Mouse (Mus musculus): ENCODE results near the gene Zc3h7b.

The Zc3h7b gene

DNA sequence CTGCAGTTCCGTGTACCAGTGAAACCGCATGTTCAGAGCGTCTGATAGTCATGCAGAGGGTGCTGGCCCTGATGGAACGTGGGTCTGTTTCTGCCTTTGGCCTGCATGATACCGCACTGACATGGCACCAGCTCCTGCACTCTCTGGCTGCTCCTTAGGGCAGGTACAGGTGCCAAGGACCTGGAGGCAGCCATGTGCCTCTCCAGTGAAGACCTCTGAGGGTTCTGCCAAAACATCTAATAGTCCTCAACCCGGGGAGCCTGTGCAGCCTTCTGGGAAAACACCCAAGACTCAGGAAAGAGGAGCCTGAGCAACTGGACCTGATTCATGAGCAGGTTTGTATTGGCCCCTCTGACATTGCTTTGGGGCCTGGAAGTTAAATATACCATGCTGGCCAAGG is 53.0 kb downstream of the Zc3h7b start:
- peak; percentile 28 for DNase-seq

DNA sequence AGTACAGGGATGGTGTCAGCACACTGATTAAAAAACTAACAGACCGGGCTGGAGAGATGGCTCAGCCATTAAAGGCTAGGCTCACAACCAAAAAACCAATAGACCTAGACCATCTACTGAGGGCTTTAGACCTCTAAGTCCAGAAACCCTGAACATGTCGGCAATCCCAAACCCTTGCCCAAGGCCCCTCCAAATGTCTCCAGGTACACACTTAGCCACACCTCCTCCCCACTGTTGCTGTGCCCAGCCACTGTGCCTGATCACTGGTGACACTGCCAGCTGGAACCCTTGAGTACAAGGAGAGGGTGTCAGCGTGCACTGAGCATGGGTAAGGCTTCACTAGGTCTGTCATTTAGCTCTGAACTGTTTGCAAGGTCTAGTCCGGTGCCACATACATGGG is 53.6 kb downstream of the Zc3h7b start:
- no peak for DNase-seq

DNA sequence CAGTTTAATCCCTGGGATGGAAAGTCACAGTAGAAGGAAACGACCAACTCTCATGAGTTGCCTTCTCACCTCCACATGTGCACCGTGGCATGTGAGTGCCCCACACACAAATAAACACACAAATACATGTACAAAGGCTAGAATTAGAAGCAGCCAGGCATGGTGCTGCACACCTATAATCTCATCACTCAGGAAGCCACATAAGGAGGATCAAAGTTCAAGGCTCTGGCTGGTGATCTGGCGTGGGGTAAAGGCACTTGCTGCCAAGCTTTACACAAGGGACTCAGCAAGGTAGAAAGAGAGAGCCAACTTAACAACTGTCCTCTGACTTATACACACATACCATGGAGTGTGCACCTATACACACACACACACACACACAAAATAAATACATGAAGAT is 55.5 kb downstream of the Zc3h7b start:
- DNase-seq: no peak

DNA sequence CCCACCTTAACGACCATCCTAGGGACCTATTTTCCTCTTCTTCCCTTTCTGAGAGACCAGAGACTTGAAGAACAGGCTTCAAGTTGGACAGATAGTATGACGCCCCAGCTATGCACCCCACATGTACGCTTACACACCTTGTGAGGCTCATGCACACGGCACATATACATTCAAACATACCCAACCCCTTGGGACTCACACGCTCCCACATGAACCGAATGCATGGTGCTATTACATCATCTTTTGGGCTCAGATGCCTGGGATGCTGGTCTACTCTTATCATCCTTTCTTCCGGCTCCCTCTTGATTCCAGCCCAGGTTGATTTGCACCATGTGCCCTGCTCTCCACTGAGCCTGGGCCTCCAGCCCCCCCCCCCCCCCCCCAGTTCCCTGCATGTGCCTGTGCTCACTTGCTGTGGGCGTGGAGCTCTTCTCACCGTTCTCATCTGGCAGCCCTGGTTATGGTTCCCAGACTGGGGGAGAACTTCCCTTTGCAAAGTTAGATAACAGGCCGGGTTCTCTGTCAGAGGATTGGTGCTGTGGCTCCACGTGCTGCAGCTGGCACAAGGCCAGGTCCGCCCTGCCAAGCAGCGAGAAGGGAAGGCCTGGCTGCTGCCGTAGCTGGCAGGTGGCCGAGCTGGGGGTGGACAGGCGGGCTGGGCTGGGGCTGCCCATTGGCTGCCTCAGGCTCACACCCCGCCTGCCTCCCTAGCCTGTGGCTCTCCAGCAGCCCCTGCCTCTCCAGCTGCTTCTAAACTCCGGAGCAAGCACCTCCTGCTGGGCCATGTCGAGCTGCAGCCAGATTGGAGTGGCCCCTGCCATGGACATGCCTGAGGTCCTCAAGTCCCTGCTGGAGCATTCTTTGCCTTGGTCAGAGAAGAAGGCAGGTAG is 57.4 kb downstream of the Zc3h7b start, which contains the start of gene Tef:
Tef (plus strand) TSS at position 421 of the 890 bp plus-strand sequence.
- DNase-seq: peak; percentile 100

DNA sequence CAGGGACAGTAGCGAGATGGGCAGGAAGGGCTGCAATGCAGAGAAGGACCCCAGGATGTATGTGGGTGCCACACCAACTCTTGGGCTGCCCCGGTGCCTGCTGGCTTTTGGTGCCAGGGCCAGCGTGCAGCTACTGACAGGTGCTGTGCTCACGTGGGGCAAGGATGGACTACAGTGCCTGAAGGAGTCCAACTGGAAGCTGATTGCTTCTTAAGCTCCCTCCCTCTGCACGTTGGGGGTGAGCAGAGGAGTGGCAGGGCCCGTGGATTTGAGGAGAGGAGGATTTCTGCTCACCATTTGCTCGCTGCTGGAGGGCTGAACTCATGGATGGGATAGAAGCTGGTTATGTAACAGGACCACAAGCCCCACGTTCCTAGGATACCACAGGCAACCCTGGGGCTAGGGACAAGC is 58.1 kb downstream of the Zc3h7b start:
- DNase-seq: peak; percentile 95

DNA sequence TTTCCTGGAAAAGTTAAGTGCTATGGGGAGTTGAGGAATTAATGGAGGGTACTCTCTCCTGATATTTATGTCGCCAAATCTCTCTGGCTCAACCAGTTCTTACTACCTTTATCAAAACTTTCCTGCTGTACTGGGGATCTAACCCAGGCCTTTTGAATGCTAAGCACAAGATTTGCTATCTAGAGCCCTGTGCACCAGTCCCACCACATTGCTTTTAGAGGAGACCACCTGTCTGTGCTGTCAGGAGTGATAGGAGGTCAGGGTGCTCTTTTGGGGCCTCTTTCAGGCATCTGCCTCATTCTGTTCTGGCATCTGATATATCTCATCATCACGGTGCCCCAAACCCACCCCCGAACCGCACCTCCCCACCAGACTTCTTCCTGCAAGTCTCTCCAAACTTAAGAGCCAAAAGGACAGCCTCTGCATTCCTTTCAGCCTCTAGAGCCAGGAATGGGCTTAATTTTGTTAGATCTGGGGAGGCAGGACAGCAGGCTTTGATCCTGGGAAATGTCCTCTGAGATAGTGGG is 58.6 kb downstream of the Zc3h7b start:
- no peak for DNase-seq

DNA sequence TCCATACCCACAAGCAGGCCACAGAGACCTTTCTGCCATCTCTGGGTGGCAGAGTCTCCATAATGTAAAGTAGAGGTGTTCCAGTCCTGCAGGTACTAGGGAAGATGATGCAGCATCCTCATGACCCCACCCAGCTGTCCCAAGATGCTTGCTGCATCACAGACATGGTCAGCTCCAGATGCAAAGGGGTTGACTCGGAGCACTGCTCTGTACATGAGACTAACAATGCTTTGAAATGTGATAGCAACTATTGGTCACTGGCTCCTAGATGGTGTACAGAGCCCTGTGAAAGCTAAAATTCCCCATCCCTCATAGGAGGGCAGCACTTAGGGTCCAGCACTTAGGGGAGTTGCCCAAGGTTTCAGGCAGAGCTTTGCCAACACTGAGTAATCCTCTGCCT is 59.3 kb downstream of the Zc3h7b start:
- DNase-seq: no peak

DNA sequence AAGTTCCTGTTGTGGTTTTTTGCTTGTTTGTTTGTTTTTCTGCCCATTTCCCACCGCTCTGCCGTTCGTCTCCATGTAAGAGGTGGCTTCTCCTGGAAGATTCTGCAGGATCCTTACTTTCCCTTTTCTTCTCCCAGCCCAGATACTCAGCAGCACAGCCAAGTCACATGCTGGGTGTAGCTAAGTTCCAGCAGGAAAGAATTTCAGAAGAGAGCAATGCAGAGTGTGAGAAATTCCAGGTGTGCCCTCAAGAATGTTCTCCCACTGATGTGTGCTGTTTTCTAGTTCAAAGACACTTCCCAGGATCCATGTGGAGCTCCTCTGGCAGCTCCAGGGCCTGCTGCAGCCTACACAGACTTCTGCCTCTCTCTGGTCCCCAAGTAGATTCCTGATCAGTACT is 60.0 kb downstream of the Zc3h7b start:
- no peak for DNase-seq

DNA sequence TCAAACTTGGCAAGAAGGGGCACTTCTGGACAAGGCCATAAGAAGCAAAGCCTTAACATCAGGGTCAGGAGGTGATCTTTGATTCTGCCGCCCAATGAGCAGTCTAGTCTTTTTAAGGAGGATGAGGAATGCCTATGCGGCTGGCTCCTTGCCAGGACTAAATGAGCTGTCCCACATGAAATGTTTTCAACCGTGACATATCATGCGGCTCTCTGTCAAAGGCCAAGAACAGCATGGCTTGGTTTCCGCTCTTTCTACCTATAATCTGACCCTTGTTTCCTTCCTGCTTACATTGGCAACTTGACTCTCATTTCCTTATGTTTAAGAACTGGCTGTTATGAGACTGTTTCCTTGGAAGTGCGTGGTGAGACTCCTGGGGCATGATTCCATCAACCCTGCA is 60.8 kb downstream of the Zc3h7b start:
- DNase-seq: peak; percentile 62

DNA sequence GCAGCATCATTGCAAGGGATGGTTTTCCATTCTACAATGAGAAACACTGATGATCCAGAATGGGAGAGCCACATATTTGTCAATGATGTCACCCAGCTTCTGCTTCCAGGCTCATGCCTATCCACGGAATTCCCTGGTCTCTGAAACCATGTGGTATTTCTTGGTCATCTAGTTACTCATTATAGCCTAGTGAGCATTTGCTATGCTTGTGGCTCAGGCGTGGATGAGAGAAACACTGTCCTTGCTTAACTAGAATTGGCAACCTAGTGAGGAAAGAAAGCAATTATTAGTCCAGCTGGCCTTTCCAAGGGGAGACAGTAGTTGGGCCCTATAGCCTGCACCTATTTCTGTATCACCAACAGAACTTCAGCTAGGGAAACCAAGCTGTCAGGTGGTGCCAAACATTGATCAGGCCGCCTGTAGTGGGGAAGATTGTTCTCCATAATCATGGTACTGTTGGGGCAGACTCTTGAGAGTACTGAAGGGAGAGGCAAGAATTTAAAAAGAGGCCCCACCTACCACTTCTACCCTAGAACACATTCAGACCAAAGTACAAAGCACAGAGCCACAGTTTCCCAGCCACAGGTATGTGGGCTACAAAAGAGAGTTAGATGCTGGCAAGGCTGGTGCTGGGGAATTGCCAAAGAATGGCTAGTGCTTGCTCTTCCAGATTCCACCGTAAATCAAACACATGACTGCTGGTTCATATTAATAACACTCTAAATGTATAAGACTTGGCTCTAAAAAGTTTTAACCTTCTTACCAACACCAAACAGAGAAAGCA is 62.0 kb downstream of the Zc3h7b start:
- DNase-seq: no peak

DNA sequence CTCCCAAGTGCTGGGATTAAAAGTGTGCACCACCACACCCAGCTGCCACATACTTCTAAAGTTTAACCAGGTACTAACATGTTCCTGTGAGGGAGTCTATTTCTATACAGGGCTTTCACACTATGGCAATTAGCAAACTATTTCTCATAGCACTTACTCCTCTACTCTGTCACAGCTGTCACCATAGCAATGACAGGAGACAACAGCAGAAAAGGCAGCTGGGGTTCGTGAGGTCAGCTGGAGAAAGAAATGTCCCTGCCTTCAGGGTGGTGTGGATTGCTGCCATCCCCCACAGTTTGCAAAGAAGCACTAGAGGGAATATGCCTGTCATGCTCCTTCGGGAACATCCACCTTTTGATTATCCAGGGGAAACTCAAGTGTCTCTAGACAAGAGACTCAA is 63.9 kb downstream of the Zc3h7b start:
- no peak for DNase-seq

DNA sequence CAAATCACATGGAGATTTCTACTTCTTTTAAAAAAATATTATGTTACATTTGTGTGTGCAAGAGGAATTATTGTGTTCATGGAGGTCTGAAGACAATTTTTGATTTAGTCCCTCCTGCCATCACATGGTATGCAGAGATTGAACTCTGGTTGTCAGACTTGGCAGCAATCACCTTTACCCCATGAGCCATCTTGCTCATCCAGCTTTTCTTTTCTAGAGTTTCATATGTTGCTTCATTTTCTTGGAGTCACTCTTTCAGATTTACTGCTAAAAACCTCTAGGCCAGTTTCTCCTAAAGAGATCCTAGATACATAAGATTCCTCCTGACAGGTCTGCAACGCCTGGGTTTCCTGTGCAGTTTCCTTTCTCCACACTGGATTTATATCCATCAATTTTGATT is 64.7 kb downstream of the Zc3h7b start:
- DNase-seq: no peak

DNA sequence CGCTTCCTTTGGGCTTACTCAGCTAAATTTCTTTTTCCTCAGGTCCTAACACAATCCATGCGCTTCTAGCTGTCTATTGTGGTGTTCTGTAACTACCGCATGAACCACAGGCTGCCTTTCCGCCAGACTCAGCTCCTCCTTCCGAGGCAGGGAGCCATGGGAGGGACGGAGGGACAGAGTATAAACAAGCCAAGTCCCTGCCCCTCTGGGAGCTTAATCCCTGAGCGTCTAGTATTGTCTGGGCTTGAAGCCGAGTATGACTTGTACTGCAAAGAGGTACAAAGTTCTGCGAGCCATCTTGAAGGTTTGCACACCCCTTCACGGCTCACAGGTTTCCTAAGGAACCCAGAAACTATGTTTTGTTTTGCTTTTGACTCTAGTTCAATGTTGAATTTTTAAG is 65.3 kb downstream of the Zc3h7b start:
- peak; percentile 94 for DNase-seq

DNA sequence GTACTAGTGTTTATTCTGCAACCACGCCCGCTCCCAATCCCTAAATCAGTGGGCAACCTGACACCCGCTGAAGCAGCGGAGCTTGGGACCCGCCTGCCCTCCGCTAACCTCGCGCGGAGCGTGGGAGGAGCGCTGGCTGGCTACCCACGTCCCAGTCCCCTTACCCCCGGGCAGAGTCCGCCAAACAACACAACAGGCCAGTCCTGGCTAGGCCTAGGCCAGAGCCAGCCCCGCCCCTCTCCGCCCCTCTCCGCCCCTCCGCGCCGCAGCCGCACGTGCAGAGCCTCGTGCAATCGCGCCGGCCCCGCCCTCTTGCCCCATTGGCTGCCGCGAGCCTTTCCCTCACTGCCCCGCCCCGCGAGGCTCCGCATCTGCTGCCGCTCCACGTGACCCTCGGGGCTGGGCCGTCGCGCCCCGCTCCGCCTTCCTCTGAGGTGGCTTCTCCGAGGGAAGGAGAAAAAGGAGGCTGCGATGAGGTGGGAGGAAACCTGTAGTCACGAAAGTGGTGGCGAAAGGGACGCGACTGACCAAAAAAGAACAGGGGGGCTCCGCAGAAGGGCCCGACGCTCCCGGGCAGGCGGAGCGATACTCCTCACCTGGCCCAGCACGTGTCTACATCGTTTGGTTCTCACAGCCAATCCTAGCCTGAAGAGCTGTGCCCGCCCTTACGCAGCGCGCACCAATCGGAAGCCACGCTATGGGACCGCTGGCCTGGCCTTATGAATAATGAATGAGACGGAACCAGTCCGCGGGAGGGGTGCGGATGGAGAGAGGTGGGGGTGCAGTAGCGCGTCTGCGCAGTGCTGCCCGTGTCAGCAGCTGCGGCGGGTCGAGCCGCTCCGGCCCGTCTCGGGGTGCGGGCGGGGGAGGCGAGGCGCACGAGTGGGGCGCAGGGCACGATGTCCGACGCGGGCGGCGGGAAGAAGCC is 66.1 kb downstream of the Zc3h7b start:
- DNase-seq: peak; percentile 99

DNA sequence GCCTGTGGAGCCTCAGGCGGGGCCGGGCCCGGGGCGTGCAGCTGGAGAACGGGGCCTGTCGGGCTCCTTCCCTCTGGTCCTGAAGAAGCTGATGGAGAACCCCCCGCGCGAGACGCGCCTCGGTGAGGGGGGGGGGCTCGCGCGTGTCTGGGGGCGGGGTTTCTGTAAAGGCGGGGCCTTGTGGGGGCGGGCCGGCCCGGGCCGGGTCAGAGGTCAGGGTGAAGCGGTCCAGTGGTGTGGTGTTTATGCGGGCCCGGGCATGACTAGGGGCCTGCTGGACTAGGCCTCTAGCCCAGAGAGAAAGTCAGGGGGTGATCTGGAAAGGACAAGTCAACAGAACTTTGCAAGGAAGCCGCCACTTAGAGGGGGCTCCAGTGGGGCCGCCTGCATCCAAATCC is 66.7 kb downstream of the Zc3h7b start:
- DNase-seq: no peak

DNA sequence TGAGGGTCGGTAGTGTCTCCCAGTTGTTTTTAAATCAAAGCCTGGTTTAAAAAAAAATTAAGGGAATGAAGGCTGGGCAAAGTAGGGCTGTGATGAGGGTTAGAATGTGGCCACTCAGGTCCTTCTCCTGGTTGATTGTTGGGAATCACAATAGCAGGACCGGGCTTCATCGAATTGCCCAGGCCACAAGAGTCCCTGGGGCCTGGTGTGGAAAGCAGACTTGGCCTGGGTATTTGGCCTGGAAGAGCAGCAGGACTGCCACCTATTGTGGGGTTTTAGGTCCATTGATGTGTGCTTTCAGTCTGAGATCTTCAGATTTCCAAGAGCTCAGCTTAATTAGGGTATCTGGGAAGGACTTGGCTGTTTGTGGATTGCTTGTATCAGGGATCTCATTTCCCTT is 67.4 kb downstream of the Zc3h7b start:
- peak; percentile 54 for DNase-seq

DNA sequence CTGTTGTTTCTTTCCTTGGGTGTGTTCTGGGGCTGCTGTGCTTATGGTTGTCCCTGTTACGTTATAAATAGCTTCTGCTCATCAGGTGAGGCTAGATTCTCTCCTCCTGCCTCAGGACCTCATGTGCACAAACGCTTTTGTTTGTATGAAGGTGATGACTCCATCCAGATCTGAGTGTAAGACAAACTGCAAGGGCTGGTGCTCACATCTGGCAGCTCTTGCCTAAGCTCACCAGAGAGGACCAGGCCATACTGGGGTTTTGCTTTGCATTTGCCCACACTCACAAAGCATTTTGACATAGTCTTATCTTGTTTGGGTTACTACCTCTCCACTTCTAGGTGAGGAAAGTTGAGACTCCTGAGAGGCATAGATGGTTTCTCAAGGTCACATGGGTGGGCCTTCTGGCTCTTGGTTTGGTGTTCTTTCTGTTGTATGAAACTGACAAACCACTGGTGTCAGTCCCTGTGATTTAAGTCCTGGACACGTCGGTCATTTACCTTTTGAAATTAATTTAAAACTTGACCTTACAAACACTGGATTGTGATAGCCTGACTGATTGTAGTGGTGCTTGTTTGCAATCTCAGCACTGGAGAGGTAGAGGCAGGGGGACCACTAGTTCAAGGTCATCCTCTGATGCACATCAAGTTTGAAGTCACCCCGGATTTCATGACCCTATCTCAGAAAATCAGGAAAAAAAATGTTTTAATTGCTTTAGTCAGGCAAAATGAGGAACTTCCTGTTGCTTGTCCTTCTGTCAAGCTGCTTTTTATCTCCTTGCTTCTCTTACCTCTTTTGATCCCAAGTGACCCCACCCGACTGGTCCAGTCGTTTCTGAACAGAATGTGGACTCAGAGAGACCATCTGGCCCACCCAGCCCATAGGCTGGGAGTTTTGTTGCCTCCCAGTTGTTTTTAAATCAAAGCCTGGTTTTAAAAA is 68.1 kb downstream of the Zc3h7b start:
- DNase-seq: no peak

DNA sequence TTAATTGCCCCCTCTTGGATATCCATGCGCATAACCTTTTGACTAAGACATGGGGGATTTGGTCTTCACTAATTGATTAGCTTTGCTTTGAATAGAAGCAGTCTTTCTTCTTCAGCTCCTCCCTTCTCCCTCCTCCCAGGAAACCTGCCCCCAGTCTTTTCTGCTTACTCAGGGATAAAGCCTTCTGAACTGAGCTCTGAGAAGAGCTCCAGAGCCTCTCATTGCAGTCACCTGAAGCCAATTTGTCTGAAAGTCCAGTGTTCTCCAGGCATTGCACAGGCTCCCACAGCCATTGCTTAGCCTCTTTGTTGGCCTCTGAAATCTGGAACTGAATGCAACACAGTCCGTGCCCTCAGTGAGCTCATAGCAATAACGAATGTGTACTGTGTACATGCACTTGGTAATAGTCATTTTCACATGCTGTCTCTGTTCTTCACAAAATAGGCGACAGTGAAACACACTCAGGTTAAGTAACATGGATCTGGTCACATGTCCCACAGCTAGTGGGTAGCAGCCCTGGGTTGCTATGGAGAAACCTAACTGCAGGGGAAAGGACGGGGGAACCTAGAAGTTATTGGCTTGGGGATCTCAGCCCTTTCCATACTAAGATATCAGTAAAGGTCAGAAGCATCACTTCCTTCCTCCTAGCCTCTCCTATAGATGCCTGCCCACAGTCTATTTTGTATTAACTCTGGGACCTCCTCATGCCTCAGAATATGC is 69.3 kb downstream of the Zc3h7b start:
- no peak for DNase-seq

DNA sequence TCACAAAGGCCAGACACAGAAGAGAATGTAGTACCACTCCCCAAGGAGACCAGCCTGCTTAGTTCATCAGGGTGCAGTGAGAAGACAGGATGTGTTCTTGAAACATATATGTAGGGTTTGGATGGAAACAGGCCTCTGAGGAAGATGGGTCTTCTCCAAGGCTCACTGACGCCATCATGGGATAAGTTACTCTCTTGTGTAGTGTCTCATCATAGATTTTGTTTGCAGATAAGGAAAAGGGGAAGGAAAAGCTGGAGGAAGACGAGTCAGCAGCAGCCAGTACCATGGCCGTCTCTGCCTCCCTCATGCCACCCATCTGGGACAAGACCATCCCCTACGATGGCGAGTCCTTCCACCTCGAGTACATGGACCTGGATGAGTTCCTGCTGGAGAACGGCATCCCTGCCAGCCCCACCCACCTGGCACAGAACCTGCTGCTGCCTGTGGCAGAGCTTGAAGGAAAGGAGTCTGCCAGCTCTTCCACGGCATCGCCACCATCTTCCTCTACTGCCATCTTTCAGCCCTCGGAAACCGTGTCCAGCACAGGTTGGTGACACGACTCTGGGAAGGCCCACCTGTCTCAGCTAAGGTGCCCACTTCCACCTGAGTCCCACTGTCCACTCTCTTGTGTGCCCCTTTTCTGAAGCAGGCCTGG is 70.0 kb downstream of the Zc3h7b start:
- DNase-seq: peak; percentile 74

DNA sequence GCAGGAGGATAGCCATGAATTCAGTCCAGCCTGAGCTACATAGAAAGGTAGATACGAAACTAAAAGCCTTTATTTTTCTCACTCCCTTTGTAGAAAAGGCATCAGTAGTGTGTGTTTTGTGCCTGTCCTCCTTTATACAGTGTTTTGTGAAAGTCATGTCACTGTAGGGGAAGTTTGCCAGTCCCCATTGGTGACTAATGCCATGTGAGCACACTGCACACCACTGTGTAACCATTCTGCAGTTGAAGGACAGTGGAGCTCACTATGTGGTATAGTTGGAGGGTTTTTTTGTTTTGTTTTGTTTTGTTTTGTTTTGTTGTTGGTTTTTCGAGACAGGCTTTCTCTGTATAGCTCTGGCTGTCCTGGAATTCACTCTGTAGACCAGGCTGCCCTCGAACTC is 73.5 kb downstream of the Zc3h7b start:
- no peak for DNase-seq
